Mouse (Mus musculus) retina, adult 2 months (tissue): ENCODE results near the gene Tent5b.
A peak's percentile ranks its signal among the peaks of the same experiment; 100 is the strongest.
"Not testable (repeated sequence)": the region's sequence is repeated elsewhere in the genome, so short reads cannot be mapped to it uniquely, and the experiment has no call there.

Experiments
- DNase-seq: peaks from one replicate; pipeline ENCODE4 v3.0.0-alpha.2; 2012; ENCODE audit warnings: low read depth, low spot score

The Tent5b gene

DNA sequence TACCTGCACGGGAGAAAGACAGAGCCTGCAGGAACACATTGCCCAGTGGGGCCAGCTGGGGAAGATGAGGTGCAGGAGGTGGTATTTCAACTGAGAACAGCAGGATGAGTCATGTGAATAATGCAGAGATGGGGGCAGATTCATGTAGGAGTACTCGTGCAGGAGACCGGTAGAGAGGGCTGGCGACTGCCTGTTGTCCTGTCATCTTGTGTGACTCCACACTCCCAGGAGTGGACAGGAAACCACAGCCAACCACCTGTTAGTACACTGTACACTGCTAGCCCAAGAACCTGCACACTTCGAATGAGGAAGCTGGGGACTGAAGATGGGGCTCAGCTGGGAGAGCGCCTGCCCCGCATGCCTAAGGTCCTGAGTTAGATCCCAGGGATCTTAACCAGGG is 21.6 kb downstream of the Tent5b start:
- no peak for DNase-seq

DNA sequence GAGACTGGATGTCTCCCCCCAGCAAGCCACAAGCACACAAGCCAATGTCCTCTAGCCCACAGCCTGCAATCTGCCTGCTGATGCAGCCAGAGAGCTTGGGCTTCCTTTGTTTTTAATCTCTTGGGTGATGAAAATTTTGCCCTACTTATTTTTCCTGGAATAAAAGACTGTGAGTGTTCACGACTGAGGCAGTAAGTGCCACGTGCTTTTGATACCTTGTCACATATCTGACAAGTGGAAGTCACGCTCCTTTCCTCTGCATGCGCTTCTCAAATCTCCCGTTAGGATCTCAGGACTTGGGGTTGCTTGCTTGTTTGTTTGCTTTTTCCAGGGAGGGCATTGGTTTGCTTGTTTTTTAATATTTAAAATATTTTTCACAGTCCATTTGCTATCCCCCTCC is 24.4 kb downstream of the Tent5b start:
- DNase-seq, result no peak

- no peak for DNase-seq
Measured at GRCm38 (mm10) chr4:133504755-133505485, 25.0 kb downstream of the Tent5b start.

GRCm38 (mm10) chr4:133506573-133506972 is 26.6 kb downstream of the Tent5b start:
- no peak for DNase-seq

DNA sequence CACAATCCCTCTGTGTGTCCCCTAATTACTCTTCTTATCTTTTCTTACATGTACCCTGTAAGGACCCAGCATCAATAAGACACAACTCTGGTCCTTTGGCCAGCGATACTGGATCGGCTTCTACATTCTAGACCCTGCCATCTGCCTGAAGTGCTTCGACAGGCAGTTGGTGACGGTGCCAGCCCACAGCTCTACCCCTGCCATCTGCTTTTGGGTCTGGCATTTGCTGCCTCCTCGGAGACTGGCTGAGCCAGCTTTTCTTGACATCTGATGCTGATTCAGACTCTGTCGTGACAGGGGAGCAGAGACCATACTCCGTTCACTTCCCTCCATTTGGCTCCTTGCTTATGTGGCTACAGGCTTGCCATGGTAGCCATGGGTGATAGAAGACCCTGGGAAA is 29.1 kb downstream of the Tent5b start:
- no peak for DNase-seq

GRCm38 (mm10) chr4:133511050-133511449 is 31.1 kb downstream of the Tent5b start:
- DNase-seq, result no peak

GRCm38 (mm10) chr4:133512511-133512910 is 32.6 kb downstream of the Tent5b start:
- DNase-seq, result not testable (repeated sequence)

DNA sequence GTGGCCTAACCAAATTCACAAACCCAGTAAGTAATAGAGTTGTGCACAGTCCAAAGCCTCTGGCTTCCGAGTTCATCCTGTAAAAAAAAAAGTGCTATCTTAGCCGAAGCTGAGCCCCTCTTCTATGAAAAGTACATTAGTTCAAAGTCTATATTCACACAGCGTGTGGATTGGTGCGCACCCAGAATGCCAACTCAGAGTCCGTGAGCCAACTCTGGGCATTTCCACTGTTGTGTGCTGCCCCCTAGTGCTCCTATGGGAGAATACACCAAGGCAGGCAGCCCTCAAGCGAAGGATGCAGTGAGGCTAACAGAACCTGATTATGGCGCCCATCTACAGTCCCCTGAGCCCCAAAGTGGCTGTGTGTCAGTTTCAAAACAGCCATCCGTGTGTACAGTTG is 33.0 kb downstream of the Tent5b start:
- peak; percentile 53 for DNase-seq

DNA sequence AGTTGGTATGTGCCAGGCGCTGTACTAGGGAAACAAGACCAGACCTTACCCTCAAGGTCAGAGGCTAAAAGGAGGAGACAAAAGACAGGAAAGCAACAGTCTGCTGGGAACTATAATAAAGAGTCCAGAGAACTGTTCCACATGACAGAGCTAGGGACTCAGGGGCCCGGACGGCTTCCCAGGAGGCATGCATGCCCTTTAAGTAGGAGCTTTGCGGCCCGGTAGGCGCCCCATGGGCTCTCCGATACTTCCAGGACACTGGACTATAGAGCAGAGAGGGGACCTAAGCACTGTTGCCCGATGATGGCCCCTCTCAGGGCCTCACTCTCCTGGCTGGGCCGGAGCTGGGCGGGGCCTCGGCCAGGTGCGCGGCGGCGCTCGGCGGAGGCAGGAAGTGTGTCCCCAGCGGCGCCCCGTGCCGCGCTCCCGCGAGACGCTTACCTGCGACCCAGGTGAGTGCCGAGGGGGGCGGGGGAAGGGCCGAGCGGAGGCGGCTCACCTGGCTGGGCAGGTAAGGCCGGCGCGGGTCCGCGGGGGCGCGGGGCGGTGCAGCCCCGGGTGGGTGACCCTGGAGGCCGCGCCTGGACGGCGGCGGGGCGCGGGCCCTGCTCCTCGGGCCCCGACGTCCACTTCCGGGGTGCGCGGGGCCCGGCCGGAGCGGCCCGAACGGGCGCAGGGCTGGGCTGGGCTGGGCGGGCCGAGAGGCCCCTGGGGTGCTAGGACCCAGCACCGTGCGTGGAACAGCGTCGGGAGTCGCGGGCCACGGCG is 38.9 kb downstream of the Tent5b start, which contains the start of gene Kdf1:
TSS of gene Kdf1 (plus strand) at position 363 of the 768 bp plus-strand sequence.
- DNase-seq, result no peak

GRCm38 (mm10) chr4:133519369-133519665 is 39.4 kb downstream of the Tent5b start:
- no peak for DNase-seq

DNA sequence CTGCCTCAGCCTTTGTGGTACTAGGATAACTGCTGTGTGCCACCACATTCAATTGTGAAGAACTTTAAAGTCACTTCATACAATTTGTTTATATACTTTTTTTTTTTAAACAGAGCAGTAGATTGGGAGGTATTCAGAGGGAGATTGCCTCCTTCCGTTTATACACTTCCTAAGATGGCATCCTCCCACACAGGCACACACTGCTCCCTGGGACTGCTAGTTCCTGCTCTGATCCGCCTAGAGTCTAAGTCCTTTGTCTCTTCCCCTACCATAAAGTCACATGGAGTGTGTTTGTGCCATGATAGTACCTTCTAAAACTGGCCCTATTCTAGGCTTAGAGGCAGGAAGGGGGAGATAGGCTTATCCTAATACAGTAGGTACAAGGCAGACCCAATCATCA is 41.6 kb downstream of the Tent5b start:
- DNase-seq, result no peak

- no peak for DNase-seq
Measured at GRCm38 (mm10) chr4:133527788-133528187, 47.9 kb downstream of the Tent5b start.

DNA sequence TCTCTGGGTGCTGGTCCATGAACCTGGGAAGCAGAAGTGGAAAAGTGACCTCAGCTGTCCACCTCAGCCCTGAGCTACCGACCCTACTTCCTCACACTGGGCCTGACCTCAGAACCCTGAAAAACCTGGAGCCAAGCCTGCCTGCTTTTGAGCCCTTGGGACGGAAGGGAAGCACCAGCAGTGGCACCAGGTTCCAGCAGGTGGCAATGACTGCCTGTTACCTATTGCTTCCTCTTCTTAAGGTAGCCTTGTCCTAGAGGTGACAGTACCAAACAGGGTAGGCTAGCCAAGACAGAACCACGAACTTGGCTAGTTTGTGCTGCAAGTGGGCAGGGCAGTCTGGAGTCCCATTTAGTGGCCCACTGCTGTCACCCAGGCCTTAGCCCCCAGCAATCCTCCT is 52.8 kb downstream of the Tent5b start:
- DNase-seq, result no peak

DNA sequence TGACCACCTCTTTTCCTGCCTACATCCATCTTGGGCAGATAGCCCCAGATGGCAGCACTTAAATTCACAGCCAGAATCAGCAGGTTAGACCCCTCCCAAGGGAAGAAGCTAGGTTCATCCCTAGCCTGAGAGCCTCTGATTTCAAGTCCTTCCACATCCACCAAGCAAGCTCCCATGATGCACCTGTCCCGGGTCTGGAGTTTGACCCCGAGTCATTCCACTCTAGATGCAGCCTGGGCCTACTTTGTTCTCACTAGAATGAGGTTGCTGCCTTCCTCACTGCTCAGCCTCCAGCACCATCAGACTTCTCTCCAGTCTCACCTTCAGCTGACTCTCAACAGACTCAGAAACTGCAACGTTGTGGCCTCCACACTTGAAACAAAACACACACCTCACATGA is 56.1 kb downstream of the Tent5b start:
- DNase-seq, result no peak

- DNase-seq, result no peak
Measured at GRCm38 (mm10) chr4:133536652-133537051, 56.7 kb downstream of the Tent5b start.
